Mouse (Mus musculus) mouse embryonic stem cell (cell line): ENCODE results near the gene Arrdc4.

Source experiments
- in situ Hi-C, 2 experiments: fragments of 300-500 bp; cut with MboI; formaldehyde crosslinking; loops; 1 replicate in 1 of 2; 3 replicates in 1 of 2; pipeline ENCODE4 v1.14.3; 2019 to 2020; ENCODE audit warnings: low sequenced_read_pairs in 2 of 2, low pct_unique_long_range_greater_than_20kb in 1 of 2, mixed read lengths in 1 of 2; ENCODE audit not compliant: unreplicated experiment in 1 of 2

Arrdc4 gene

DNA sequence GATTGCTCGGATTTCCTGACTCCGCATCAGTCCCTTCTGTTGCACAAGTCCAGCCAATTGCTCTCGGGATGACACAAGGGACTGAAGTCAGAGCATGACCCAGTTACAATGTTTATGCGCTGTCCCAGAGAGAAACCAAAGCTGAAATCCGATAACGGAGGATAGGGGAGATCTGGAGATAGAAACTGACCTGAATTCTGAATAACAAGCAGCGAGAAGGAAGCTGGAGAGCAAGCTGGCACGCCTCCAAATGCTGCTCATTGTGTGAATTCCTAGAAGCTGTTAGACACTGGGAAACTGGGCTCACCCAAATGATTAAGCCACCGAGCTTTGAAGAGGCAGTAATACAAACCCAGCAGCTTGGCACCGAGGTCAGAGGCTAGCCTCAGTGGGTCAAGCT is 31.5 kb downstream of the Arrdc4 start:
- in situ Hi-C loops = no loop called here

DNA sequence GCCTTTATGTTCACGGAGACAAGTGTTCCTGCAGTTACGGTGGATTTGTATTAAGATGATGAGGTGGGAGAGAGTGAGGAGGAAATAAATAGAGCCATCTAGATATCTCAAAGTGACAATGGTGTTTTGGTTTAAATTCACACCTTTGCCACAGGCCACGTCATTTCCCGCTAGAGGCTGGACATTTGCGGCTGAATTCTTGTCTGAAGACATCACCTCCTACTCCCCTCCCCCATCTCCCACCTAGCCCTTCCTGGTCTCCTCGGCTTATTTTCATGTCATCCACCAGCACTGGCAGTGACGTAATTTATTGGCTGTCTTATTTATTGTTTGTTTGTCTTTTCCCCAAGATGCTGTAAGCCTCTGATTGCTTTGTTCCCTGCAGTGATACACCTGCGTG is 32.1 kb downstream of the Arrdc4 start:
- in situ Hi-C loops = no loop called here

DNA sequence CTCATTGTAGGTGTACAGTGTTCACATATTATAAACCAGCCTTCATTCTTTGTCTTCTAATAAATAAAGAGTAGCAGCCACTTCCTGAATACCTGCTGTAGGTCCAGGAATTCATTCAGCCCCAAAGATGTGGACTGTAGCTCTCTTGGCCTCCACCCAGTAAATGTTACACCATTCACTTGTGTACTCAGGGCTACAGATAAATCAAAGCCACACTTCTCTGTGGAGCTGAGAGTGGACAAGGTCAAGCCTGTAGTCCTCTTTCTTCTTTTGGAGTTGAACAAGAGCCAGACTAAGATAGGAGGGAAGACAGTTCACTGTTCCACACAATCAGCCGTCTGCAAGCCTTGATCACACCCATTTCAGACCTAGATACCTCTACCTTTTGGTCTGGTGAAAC is 36.1 kb downstream of the Arrdc4 start:
- in situ Hi-C loops = no loop called here

DNA sequence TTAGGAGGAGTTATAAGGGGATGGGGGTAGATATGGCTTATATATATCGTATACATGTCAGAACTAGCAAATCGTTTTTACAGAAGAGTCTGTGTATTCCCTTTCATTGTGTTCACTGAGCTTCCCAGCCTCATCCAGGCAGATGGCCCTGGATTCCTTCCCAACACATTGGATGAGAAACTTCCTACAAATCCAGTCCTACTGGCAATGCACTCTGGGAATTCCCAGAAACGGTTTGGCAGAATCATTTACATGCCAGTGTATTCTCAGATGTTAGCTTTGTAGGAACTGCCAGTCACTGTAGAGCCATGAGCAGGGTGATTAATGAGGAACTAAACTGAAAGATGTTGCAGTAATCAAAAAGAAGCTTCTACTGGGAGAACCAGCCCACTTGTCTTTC is 36.6 kb downstream of the Arrdc4 start:
- in situ Hi-C loops = no loop called here

DNA sequence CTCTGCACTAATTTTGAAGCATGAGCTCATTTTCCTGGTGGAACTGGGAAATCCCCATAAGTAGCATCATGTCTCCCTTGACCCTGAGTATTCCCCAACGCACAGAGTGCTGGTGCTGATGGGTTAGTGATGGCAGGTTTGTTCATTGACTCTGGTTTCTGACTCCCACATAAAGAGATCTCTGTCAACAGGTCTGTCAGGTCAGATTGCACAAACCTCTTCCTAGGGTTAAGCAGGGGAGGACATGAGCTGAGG is 39.8 kb downstream of the Arrdc4 start:
- in situ Hi-C loops = loop anchor here in 1 of 2 experiments (5.0 kb wide), 1 partner anchor 123 kb away; no protein-coding TSS in a partner anchor

DNA sequence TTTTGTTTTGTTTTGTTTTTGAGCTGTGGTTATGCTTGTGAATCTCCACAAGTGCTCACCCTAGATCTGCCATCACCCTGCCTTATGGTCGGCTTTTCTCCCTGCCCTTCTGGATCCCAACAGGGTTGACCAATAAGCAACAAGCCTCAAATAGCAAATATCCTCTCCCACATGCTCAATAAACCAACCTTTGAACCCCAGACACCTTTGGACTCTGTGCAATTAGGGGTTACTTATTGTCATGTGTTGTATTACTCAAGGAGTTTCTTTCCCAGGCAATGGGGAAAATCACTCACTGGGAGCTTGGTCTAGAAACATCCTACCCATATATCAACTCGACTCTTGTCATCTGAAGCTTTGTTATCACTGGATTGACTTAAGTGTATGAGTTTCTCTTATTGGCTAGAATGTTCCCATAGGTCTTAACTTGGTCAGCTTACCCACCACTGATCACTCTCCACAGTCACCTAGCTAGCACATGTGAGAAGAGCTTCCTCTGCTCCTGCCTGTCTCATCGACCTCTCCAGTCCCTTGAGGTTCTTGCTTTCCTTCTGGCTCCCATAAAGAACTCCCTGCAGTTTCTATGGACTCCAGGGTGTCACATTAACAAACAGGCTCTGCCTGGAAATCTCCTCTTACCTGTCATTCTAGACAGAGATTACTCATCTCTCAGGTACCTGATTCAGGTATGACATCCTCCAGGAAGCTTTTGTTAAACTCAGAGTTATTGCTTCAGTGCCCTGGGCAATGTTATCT is 40.3 kb downstream of the Arrdc4 start:
- in situ Hi-C loops = loop anchor here in 1 of 2 experiments (5.0 kb wide), 1 partner anchor 124 kb away; no protein-coding TSS in a partner anchor

DNA sequence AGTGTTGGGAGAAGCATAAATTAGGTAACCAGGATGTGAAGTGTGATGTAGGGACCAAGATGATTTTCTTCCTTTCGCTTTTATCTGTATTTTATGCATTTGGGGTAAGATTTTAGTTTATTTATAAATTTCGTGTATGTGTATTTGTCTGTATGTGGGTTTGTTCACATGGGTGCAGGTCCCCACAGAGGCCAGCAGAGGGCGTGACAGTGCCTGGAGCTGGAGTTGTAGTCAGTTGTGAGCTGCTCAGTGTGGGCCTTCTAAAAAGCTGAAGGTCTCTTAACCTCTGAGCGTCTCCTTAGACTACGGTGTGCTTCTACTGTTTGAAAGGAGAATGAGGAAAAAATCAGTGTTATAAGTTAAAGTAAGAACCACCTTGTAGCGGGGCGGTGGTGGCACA is 43.9 kb downstream of the Arrdc4 start:
- in situ Hi-C loops = loop anchor here in 1 of 2 experiments (5.0 kb wide), 1 partner anchor 127 kb away; no protein-coding TSS in a partner anchor

DNA sequence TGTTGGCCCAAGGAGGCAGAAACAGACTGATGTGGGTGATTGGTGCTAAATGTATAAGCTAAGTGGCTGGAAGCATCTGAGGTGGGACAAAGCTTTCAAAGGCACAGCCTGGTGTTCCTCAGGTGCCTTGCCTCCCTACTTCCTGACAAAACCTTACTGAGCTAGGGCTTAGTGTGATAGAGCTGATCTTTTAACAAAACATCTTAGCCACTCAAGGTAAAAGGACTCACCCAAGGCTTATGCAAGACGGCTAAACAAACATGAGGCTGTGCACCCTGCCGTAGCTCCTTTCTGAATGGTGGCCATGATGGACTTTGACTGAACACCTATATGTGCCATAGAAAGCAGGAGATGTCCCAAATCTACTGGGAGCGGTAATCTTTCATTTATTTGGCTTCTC is 51.7 kb downstream of the Arrdc4 start:
- in situ Hi-C loops = no loop called here

DNA sequence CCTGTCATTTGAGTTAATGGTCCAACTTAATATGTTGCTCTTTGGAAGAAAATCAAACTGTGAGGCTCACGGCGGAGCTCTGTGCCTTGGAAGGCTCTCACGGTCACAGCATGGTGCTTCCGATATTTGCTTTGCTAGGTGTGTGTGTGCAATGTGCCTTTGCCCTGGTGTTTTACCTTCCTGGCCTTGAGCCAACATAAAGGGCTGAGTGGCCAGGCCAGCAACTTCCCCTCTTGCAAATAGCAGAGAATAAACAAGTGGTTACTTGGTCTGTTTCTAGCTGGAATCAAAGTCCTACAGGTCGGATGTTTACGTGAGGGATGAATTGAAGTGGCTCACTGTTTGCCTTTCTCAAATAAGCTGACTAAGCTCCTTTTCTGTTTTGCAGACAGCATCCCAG is 52.1 kb downstream of the Arrdc4 start:
- in situ Hi-C loops = no loop called here

DNA sequence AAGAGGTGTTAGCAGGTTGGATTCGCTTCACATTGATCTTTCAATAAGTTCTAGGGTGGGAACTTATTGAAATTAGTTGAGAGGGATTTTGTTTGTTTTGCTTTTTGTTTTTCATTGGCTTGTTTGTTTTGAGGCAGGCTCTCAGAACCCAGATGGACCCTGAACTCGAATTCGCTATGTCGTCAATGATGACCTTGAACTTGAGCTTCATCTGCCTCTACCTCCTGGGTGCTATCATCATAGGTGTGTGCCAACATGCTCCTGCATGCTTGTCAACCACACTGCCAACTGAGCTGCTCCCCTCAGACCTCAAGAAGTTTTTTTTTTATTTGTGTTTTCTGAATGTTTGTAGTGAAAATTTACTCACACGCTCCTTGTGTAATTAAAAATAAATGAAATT is 52.6 kb downstream of the Arrdc4 start:
- in situ Hi-C loops = no loop called here

DNA sequence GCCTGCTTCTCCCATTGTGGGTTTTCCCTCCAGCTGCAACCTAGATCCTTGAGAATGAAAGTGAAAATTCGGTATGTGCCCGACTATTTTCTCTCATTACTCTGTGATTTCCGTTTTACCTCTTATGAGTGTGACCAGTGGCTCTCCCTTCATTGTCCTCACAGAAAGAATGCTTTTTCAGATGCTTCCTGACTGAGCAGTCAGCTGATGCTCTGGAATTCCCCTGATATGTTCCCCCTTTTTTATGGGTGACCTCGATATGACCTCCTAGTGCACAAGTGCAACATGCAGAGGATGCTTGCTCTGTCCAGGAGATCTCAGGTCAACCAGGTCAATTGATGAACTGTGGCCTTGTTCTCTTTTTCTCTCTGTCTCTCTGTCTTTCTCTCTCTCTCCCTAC is 56.3 kb downstream of the Arrdc4 start:
- in situ Hi-C loops = no loop called here

DNA sequence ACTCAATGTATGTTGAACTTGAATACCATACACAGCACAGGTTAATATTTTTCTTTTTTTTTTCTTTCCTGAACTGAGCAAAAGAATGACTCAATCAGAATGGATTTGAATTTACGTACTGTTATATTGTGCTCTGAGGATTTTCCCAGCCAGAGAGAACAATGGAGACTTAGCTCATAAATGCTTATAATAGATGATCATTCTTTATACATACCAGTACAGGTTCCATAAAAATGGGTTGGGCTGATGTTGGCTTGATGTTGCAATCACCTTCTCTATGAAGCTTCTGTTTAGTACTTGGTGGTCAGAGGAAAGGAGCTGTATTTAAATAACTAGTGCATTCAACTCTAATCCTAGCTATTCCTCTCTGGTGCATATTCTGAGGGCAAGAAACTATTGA is 57.6 kb downstream of the Arrdc4 start:
- in situ Hi-C loops = no loop called here

DNA sequence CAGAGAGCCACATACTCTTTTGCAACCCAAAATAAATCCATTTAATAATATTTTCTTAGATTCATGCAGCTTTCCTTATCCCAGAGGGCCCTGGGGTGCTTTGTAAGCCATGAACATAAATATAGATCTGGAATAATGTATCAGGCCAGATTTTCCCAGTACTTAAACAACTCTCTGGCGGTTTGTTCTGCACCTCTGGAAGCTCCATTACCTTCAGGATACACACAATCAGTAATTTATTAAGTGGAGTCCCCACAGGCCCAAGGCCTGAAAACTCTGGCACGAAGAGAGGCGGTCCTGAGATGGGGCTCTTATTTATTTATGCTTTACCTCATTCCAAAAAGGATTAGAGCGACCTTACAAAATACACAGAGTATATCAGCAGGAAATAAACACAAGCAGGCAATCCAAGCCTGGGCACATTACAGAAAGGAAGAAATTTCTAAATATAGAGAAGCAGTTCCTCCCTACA is 61.9 kb downstream of the Arrdc4 start:
- in situ Hi-C loops = no loop called here
